Mouse (Mus musculus): Measurements from ENCODE around the gene Gjd2. TPM values are rescaled to one million over a fixed set of nuclear protein-coding genes. Genes with fewer than 3 reads are reported as not detected.

The Gjd2 gene
- polyA plus RNA-seq, 1 experiment: 11.6 TPM

DNA sequence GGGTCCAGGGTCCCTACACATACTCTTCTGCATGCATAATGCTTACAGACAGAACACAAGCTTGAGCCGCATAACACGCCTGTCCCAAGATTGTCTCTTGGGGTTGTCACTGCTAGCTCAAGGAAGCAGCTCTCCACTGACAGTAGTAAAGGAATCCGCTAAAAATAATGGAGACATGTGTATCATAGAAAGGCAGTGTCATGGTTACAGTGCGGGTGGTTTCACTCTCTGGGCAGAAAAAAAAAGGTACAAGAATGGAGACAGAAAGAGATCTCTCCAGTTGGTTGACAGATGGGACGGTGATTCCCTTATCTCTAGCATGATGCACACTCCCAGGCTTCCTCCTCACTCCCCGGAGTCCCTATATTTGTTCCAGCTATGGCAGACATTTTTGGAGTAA lies 1.4 kb upstream of the Gjd2 start:
- no peak for DNase-seq (ENCODE audit: extremely low spot score in 1 of 2, low spot score in 1 of 2)

DNA sequence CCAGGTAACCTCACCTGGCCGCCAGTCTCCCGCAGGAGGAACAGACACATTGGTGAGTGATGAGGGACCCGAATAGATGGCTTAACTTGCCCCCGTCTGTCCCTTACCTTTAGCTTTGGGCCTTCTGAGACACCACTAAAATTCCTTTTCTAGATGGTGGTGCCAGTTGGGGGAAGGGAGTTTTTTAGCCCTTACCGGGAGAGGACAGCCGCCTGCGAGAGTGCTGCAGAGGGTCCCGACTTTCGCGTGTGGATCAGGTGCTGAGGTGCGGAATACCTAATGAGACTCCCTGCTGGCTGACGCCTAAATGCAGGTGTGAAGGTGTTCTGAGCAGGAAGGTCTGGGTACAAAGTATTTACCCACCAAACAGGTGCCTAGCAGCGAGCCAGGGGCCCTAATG lies 427 bp upstream of the Gjd2 start:
- DNase-seq (ENCODE audit: extremely low spot score in 1 of 2, low spot score in 1 of 2): no peak

DNA sequence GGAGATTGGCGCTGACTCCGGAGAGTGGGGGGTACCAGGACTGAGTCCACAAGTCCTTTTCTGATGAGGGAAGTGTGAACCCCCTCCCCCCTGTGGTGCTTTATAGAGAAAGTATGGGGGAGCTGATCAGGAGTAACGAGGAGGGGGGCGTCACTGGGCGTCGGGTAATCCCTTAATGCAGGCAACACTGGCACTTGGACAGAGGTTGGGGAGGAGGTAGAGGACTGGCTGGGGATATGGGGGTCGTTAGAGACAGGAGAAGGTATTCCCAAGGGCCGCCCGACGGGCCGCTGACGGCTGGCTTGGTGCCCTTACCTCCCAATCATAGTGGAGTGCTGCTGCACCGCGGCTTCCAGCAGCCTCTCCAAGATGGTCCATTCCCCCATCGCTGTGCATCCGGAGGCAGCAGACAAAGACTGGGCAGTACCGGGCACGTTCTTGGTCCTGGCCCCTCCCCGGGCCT lies 639 bp downstream of the Gjd2 start:
- no peak for DNase-seq (ENCODE audit: extremely low spot score in 1 of 2, low spot score in 1 of 2)

DNA sequence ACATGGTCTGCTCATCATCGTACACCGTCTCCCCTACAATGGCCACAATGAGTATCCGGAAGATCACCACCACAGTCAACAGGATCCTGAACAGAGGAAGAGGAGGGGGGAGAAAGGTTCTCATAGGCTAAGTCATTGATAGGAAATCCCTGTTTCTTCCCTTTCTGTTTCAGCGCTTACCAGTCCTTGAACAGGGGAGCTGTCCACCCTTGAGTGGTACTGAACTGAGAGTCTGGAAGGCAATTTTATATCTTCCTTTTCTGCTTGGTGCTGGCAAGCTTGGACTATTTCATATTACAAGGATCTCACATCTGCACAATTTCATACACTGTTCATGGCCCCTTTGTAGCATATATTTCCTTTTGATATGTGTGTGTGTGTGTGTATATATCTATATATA lies 1.6 kb downstream of the Gjd2 start:
- no peak for DNase-seq (ENCODE audit: extremely low spot score in 1 of 2, low spot score in 1 of 2)

DNA sequence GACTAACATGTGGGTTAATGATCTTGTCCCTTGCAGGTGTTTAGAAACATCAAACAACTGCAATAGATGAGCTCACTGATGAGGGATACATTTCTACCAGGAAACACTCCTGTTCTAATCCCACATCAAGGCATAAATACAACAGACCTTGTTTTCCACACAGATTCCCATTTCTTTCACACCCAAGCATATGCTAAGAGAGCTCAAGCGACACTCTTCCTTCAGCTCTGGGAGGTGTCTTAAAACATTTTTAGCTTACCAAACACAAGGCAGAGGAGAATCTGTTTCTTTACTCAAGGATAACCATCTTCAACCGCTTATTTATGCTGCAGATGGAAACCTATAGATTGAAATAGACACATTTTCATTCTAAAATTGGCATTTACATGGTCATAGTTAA lies 5.1 kb downstream of the Gjd2 start:
- DNase-seq (ENCODE audit: extremely low spot score in 1 of 2, low spot score in 1 of 2): peak; percentile 8 to 49

DNA sequence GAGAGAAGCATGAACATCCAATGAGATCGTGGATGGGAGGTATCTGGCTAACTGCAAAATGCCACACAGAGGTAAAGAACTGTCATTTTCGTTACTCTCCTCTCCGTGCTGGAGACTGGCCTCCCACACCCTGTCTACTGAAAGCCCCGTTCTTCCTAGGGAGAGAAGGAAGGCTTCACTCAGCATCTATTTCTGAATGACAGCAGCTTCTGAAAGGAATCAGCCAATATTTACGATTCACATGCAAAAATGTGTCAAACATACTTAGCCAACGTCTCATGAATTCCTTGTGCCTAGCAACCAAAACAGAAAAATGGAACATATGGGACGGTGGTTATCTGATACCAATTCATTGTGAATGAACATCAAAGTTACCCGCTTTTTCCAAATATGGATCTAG lies 15.9 kb downstream of the Gjd2 start:
- DNase-seq (ENCODE audit: extremely low spot score in 1 of 2, low spot score in 1 of 2): no peak

DNA sequence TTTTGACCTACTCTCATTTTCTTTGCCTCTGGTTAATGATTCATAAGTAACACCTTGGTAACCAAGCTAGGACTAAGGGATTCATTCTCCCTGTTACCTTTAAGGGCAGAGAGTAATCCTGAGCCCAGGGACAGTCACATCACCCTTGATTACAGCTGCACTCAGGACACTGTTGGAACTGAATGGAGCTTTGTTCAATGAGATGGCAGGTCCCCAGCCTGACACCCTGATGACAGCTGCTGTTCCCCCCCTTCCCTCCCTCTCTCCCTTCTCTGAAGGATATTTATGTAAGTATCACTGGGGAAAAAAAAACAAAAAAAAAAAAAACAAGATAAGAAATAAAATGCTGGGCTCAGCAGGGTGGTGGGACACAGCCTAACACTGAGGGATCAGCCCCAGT lies 16.5 kb downstream of the Gjd2 start:
- no peak for DNase-seq (ENCODE audit: extremely low spot score in 1 of 2, low spot score in 1 of 2)

DNA sequence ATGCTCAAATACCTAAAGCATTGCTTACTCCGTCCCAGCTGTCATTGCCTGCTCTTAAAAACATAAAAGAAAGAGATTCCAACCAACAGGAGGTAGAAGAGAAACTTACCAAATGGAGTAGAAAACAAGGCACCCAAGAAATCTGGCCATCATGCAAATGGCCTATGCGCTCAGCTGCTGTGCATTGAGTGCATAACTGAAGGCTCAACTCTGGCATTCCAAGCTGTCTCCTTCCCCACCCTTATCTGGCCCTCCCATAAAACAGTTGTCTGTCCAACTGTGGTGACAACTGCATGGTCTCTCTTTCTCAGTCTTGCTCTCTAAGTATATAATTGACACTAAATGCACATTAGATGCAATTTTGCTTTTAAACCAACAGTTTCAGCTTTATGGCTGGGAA lies 28.5 kb downstream of the Gjd2 start:
- DNase-seq (ENCODE audit: extremely low spot score in 1 of 2, low spot score in 1 of 2): no peak

DNA sequence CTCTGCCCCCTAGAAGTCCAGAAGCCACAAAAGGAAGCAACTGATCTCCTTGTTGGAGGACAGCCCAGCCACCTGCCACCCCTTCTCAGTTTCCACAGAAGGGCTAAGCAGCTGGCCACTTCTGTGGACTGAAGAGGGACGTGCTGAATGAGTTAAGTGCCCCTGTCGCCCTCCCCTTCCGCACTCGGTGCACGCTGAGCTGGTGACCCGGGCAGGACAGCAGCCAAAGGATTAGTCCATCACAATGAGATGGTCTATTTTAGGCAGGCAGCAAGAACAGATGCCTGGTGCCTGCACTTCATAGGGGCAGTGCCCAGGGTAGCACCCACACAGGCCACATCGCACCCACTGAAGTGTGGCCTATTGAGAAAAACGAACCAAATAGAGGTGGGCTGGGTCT lies 32.8 kb downstream of the Gjd2 start:
- DNase-seq (ENCODE audit: extremely low spot score in 1 of 2, low spot score in 1 of 2): no peak

DNA sequence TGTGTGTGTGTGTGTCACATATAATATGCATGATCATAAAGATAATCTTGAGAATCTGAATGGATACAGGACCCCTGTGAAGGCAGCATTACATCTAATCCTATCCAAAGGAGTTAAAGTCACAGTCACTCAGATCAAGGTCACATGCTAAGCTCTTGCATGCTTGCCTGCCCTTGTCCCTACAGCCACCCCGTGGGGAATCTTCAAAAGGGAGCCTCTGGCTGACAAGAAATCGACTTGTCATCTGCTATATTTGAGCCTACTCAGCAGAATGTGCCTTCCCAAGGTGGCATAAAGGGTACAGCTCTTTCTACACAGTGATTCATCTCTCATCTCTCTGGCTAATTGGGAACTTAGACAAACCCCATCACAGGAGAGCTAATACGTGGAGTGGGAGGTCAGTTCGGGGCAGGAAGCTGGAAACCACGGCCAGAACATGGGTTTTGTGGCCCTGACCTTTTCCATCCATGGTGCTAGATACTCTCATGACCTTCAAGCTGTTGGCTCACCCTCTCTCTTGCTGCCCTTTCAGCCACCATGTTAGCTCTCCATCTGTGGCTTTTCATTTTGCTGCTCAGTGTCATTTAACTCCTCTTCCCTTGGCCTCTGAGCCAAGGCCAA lies 35.2 kb downstream of the Gjd2 start:
- DNase-seq (ENCODE audit: extremely low spot score in 1 of 2, low spot score in 1 of 2): no peak

DNA sequence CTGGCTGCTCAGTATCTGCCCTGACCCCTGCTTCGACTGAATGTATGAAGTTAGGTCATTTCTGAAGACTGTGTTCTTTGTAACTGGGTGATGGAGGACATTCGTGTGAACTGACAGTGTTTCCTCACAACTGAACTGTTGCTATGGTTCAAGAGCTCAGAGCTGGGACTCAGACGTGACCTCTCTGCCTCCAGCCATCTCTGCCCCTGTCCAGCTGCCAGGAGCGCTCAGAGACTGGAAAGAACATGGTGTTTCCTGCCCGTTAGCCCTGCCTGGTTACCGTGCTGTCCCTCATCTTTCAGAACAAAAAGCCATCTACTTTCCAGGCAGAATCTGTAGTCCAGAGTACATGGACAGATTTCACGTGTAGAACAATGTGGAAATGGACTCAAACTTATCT lies 39.5 kb downstream of the Gjd2 start:
- no peak for DNase-seq (ENCODE audit: extremely low spot score in 1 of 2, low spot score in 1 of 2)

DNA sequence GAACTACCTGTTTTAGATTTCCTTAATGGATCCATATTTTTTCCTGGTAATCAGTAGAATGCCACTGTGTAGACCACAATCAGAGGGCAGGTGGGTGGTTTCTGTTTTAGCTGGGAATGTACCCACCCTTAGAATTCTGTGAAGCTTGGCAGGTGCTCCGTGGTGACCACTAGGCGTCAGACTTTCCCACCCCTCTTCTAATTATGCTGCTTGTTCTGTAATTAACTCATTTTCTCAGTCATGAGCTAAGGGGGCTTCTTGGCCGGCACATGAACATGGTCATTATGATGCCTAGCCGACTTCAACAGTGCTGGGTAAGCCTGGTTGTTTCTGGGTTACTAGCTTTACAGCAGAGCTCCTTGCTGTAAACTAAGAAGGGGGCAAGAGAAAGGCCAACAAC lies 47.0 kb downstream of the Gjd2 start:
- DNase-seq (ENCODE audit: extremely low spot score in 1 of 2, low spot score in 1 of 2): no peak

Other genes starting within 250 kb of the Gjd2 start
- gene Scg5, start 184.5 kb downstream of the Gjd2 start, polyA plus RNA-seq (2012; rRNA removed): 297 and 302 TPM in 2 replicates
- gene Arhgap11a, start 165.0 kb downstream of the Gjd2 start, polyA plus RNA-seq (2012; rRNA removed): 1.9 and 2.1 TPM in 2 replicates
- gene Actc1, start 39.9 kb upstream of the Gjd2 start, polyA plus RNA-seq (2012; rRNA removed): 0.08 TPM in 1 of 2 replicates, not detected in the other
- 25.8 and 27.1 TPM in 2 replicates for gene Aqr, start 173.4 kb upstream of the Gjd2 start, polyA plus RNA-seq (2012; rRNA removed)
- 11.0 and 11.2 TPM in 2 replicates for gene Zfp770, start 187.8 kb upstream of the Gjd2 start, polyA plus RNA-seq (2012; rRNA removed)

Measured in frontal cortex, adult 2 months (tissue).